Mouse (Mus musculus) adrenal gland, postnatal 4 days (tissue): ENCODE data around the gene Ccdc177. TPM values are rescaled to one million over a fixed set of nuclear protein-coding genes. Genes with fewer than 3 reads are reported as not detected.

Experiments used
- DNase-seq, 2 experiments: peaks; one replicate each; pipeline ENCODE4 v3.0.0; 2021 to 2022; ENCODE audit warnings: low spot score in 2 of 2, mixed read lengths in 2 of 2
- total RNA-seq, 2 experiments: library from RNA; stranded (reverse); gene quantifications; 2 replicates each; pipeline ENCODE4 v1.2.3; 2021

Ccdc177 gene
- total RNA-seq, 2 experiments from 2014 or later = 0.20 to 0.28 TPM

DNA sequence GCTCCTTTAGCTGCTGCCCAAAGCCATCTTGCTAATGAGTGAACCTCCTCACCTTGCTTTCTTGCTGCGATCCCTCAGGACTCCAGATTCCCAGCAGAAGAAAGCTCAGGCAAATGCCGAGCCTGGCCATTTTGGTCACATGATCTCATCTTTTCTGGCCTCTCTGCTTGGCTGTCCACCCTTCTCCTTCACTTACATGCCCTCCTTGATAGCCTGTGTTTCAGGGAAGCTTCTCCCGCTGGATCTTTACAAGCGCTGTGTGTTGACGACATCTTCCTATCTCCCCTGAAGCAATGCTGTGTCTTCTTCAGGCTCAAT lies 23.2 kb downstream of the Ccdc177 start:
- no peak for DNase-seq

DNA sequence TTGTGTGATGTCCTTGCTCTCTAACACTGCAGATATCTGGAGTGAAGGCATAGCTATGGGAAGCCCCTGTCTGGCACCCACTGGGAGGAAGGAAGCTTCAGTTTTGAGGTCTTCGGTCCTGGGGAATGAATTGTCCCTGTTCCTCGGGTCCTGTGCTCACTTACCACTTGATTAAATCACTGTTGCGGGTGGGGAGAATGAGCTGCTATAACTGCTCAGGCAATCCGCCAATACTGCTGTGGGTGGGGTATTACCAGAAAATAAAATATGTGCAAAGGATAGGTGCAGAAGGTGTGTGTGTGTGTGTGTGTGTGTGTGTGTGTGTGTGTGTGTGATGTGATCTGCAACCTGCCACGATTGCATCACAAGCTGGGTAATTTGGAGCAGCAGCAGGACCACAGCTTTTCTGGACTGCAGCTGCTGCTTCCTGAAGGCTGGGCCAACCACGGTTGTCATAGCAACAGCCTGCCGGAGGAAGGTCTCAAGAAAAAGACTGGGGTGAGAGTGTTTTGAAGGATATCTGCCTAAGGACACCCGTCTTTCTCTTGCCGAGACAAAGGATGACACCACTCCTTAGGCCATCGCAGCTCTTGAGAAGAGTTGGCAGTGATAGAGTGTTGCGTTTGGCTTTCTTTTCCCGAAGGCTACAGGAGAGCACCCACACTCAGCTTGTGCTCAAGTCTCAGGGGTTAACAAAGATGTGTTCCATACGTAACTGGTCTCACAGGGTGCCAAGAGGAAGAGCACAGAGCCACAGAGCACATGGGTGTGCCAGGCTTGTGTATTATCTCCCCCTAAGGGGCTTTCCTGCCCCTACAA lies 23.8 kb downstream of the Ccdc177 start:
- no peak for DNase-seq

DNA sequence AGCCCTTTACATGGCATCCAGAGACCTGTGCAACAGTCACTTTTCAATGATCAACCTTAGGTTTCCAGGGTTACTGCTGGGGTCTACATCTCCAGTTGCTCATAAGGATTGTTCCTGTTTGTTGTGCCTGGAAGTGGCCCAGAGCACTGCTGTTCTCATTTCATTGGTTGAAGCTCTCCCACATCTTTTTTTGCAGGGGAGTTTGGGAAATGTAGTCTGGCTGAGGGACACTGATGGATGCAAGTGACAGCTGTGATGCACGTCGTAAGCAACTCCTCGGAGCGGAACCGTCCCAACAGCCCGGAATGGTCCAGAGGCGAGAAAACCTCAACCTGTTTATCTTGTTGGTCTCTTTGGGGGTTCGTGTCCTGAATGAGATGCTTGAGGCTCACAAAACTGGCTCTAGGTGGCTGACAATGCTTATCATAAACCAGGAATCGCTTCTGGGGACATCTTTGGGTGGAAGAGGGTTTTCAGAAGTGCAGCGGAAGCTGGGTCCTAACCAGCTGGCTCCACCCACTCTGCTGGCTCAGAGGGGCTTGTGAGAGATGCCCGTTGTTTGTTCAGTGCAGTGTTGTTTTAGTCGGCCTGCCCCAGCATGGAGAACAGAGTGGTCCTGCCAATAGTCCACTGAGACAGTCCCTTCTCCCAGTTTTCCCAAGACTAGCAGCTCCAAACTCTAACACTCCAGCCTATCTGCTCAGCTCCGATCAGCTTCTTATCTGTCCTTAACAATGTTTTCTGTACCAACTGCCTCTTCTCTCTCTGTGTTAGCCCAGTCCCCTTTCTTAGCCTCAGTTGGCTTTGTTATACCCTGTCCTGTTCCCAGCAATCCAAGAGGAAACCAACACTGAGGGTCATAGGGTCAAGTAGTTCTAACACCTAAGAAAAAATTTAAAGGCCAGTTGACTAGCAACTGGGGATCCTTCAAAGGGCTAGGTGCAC lies 25.7 kb downstream of the Ccdc177 start:
- no peak for DNase-seq

DNA sequence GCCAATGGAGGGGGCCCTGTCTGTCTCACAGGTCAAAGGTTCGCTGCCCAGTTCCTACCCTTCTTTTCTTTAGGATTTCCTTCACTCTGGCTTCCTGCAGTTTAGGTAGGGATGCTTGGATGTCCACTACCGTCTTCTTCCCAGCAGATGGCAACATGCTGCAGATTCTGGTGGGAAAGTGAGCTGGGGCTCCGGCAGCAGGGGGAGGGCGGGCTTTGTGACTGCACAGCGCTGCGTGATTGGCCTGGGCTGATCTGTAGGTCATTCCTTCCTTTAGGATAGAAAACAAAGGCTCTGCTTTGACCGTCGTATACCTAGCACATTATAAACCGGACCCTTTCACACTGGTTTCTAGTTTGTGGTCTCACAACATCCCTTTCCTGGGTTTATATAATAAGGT lies 29.9 kb downstream of the Ccdc177 start:
- DNase-seq = peak in 1 of 2 experiments; percentile 14

DNA sequence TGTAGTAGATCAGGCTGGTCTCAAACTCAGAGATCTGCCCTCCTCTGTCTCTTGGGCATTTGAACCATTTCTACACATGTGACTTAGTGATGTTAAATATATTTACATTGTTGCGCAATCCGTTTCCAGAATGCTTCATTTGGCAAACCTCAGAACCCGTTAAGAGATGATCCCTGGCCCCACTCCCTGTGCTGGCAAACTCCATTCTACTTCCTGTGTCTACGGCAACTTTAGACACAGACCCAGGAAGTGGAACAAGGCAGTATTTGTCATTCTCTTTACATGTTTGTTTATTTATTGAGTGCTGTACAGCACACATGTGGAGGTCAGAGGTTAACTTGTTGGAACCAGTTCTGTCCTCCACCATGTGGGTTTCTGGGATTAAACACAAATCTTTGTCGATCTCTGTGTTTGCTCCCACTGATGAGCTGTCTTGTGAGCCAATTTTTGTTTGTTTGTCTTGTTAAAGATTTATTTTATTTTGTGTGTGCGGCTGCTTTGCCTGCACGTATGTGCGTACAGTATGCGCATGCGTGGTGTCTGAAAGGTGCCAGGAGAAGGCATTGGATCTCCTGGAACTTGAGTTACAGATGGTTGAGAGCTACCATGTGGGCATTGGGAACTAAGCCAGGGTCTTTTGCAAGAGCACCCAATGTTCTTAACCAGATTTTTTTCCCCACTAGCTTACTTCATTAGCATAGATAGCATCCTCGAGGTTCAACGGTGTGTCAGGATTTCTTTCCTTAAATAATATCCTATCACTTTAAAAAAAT lies 30.5 kb downstream of the Ccdc177 start:
- no peak for DNase-seq

DNA sequence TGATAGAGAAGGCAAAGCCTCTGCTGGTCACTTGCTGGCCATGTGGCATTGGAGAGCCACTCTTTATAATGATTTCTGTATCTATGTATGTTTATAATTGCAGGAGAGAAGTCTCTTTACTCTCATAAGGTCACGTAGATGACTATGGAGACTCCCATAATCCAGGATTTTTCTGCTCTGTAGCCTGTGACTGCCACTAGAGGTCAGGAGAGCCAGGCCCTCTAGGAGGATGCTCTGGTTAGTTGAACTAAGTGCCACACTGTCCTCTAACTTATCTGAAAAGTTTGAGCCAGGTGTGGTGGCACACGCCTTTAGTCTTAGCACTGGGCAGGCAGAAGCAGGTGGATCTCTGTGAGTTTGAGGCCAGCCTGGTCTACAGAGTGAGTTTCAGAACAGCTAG lies 31.7 kb downstream of the Ccdc177 start:
- no peak for DNase-seq

DNA sequence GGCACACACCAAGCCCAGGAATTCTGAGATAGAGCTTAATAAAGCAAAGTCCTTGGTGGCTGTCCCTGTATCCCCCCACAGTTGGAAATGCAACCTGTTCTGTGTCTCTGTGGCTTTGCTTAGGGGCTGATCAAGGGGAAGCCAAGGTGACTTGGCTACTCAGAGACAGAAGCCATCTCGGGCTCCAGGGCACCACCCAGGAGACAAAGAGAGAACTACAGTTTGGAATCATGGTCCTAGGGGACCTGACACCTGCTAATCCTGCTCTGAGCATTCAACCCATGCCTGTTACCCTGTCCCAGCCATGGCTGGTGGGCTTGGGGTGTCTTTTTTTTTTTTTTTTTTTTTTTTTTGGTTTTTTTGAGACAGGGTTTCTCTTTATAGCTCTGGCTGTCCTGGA lies 32.3 kb downstream of the Ccdc177 start:
- no peak for DNase-seq

DNA sequence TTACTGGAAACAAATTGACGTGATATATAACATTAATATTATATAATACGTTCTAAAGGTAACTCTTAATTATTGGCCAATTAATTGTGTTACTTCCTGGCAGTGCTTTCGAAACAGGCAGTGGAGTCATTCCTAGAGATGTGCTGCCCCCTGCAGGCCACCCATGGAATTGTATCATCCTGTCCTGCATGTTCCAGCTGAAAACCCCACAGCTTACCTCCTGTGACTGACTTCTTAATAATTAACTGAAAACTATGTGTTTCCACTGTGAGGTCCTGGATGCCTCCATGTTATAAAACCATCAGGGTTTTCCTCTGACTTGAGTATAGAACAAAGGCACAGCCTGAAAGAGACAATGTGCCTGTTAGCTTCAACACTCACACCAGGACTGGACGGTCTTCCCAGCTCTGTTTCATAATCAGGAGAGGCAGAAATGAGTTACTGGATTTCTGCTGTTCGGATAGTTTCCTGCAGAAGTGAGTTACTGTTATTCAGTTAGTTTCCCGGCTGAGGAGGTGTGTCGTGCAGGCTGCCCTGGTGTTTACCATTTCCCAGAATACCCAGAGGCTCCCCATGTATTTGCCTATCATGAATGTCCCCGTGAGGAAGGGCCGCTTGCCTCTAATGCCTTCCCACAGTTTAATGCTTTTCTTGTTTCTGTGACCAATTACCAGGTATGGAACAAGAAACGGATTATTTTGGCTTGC lies 35.5 kb downstream of the Ccdc177 start:
- DNase-seq = peak; percentile 57 to 69

DNA sequence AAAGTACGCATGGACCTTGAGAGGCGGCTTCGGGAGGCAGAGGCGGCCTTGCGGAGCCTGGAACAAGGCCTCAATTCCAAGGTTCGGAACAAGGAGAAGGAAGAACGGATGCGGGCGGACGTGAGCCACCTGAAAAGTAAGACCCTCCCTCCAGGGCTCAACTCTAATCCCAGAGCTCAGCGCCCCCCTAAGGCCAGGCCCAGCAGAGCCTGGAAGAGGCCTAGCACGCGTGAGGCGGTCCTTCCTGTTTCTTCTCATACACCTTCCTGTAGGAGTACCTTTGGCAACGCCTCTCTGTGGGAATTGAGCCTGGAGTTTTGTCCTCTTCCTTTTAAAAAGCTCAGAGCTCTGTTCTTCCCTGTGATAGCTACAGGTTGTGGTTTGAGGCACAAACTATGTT lies 39.0 kb downstream of the Ccdc177 start:
- no peak for DNase-seq

DNA sequence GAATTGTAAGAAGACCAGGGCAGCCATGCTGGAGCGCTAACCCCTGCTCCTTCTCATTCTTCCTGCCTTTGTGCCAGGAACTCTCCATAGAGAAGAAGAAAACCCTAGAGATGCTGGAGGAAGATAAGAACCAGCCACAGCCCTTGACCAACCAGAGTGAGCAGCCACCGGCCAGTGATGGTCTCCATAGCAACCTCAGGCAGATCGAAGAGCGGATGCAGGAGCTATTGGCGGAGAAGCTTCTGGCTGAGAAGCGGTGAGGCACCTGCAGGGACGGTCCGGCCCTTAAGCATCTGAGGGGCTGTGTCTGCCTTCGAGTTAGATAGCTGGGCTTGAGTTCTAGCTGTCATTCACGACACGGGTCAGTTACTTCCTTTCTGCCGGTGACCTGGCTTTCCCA lies 40.0 kb downstream of the Ccdc177 start:
- no peak for DNase-seq

DNA sequence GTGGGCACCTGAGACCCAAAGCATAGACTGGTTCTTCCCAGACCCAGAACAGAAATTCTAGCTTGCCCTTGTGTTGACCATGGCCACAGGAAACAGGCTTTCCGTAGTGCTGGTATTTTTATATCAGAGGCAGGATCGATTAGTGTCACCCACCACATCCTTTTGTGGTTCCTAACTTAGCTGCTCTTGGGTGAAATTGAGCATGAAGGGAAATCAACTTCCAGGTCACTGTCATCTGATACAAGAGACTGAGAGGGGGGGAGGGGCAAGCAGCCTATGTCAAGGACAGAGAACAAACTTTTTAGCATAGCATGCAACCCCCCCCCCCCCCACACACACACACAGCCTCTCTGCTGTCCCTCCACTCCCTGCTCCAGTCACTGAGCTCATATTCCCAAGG lies 41.3 kb downstream of the Ccdc177 start:
- no peak for DNase-seq

DNA sequence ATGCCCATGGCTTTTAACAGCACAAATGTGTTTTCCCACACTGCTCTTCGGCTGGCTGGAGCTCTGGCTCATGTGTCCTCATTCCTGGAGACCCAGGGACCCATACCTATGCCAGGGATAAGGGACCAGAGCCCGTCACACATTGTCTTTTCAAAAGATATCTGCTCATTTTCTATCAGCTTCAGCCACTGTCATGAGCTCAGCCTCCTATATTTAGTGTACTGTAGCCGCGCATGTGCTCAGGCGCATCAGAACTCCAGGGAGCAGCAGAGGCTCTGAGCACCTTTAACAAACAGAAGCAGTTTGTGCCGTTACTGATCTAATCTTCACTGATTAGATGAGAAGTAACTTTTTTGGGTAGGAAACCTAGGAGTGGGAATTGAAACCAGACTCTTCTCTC lies 44.6 kb downstream of the Ccdc177 start:
- no peak for DNase-seq

DNA sequence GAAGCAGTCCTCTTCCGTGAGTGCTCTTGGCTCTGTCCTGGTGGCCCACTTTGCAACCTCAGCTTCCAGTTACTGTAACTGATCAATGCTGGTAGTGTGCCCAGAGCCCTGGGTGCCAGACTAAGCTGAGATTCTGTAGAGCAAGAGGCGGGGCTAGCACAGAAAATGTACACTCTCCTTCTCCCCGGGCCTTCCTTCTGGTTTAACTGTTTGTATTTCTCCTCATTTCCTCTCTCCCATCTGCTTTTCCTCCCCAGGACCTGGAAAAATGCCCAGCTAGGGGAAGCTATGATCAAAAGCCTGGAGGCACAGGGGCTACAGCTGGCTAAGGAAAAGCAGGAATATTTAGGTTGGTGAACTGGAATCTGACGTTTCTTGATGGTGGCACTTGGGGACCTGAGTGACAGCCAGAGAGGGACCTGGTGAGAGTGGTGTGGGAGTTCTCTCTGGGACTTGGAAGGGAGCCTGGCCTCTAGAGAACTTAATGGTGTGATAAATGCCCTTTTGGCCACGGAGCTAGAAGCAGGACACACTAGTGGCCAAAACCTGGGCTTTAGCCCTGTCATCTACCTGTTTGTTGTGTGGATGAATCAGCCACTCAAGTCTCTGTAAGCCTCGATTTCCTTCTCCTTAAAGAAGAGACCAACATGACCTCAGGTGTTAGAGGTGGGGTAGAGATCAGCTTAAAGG lies 53.4 kb downstream of the Ccdc177 start:
- no peak for DNase-seq

DNA sequence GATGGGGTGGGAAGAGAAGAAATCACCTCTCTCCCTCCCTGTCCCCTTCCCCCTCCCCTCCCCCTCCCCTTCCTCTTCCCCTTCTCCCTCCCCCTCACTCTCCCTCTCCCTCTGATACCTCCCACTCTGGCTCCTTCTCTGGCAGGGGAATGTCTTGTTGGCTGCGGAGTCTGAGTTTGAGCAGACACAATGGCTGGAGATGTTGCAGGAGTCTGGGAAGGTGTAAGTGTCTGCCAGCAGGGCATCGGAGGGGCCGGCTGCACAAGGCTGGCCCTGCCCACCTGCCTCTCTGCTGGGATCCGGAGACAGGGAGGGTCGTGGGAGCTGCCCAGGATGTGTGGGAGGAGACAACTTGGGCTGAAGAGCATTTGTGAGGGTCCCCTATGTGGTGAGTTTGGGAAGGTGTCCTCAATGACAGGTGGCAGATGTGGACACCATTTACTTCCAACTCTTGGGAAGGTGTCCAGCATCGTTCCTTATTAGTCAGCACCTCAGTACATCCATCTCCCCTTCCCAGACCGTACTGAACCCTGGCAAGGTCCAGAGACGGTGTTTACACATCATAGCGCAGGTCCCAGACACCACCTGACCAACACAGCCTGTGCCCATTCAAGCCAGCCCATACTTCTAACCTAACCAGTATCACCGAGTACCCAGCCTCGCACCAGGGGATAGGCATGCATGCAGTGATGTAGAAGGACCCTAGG lies 54.1 kb downstream of the Ccdc177 start:
- DNase-seq = no peak

Other genes starting within 250 kb of the Ccdc177 start
- 10 to 100 TPM; 22.4 to 23.1 TPM for gene Galnt16, start 242.4 kb downstream of the Ccdc177 start, total RNA-seq
- gene Slc39a9, start 116.8 kb downstream of the Ccdc177 start, total RNA-seq = 10 to 100 TPM; 43.2 to 47.9 TPM
- 10 to 100 TPM; 89.2 to 96.4 TPM for gene Erh, start 116.3 kb downstream of the Ccdc177 start, total RNA-seq
- 1 to 10 TPM in 1 of 2 experiments, under 1 TPM in 1; 0.25 to 2.1 TPM for gene Plekhd1, start 68.1 kb downstream of the Ccdc177 start, total RNA-seq
- gene Susd6, start 29.8 kb upstream of the Ccdc177 start, total RNA-seq = 10 to 100 TPM; 48.4 to 51.0 TPM
- 100 to 1,000 TPM; 590 to 658 TPM for gene Srsf5, start 184.8 kb upstream of the Ccdc177 start, total RNA-seq
- 10 to 100 TPM in 1 of 2 experiments, 1 to 10 TPM in 1; 2.1 to 33.7 TPM for gene Slc10a1, start 208.0 kb upstream of the Ccdc177 start, total RNA-seq